Mouse (Mus musculus): ENCODE measurements around the gene Pi4kb. TPM values are rescaled to one million over a fixed set of nuclear protein-coding genes. Genes with fewer than 3 reads are reported as not detected.
"Not testable (repeated sequence)": the region's sequence is repeated elsewhere in the genome, so short reads cannot be mapped to it uniquely, and the experiment has no call there.

The Pi4kb gene
- polyA plus RNA-seq, 1 experiment from 2014 or later, result 17.6 TPM

GRCm38 (mm10) chr3:94936147-94936546, 38.4 kb upstream of the Pi4kb start:
- not testable (repeated sequence) for H3K36me3 ChIP-seq; H3K27me3 ChIP-seq (replicated peaks); ATAC-seq (ENCODE audit: extremely low read depth, insufficient number of reproducible peaks, low FRiP score, low TSS enrichment); H3K4me3 ChIP-seq; H3K27ac ChIP-seq (replicated peaks); H3K9ac ChIP-seq; H3K4me2 ChIP-seq; H3K9me3 ChIP-seq
- 72% methylated on average over 5 of the region's 5 CpGs for WGBS
- peaks cover 34% of the 10 kb centered on the region for H3K4me1 ChIP-seq

DNA sequence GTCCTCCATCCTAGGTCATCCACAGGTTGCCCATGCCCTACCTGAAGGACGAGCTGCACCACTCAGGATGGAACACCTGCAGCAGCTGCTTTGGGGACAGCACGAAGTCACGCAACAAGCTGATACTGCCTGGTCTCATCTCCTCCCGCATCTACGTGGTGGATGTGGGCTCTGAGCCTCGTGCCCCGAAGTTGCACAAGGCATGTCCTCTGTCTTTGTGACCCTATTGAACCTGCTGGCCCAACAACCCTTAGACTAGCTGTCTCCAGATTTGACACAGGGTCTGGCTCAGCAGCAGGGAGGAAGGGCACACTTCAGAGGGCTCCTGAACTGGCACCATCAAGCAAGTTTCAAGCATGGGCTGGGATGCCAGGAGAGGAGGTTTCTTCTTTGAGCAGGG, 37.3 kb upstream of the Pi4kb start:
- WGBS, result 87% methylated on average over 7 of the region's 7 CpGs
- H3K4me1 ChIP-seq, result peaks cover 32% of the 10 kb centered on the region
- not testable (repeated sequence) for H3K9ac ChIP-seq; H3K36me3 ChIP-seq; H3K27ac ChIP-seq (replicated peaks); H3K4me3 ChIP-seq; ATAC-seq (ENCODE audit: extremely low read depth, insufficient number of reproducible peaks, low FRiP score, low TSS enrichment); H3K27me3 ChIP-seq (replicated peaks); H3K9me3 ChIP-seq; H3K4me2 ChIP-seq

DNA sequence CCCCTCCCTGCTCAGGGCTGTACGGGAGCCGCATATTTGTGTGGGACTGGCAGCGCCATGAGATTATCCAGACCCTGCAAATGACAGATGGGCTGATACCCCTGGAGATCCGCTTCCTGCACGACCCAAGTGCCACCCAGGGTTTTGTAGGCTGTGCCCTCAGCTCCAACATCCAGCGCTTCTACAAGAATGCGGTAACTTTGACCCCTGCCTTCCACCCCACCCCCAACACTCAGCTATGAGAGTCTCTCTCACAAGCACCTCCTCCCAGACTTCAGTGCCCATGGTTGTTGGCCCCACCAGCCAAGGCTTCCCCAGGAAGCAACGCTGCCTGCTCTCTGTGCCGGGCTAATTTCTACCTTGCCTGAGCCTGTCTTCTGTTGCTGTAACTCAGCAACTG, 34.5 kb upstream of the Pi4kb start:
- WGBS, result 22% methylated on average over 9 of the region's 9 CpGs
- H3K9me3 ChIP-seq; ATAC-seq (ENCODE audit: extremely low read depth, insufficient number of reproducible peaks, low FRiP score, low TSS enrichment): not testable (repeated sequence)

GRCm38 (mm10) chr3:94942211-94942967, 32.1 kb upstream of the Pi4kb start:
- not testable (repeated sequence) for H3K27ac ChIP-seq (replicated peaks); H3K27me3 ChIP-seq (replicated peaks); H3K9ac ChIP-seq; H3K36me3 ChIP-seq; ATAC-seq (ENCODE audit: extremely low read depth, insufficient number of reproducible peaks, low FRiP score, low TSS enrichment); H3K4me2 ChIP-seq; H3K4me1 ChIP-seq; H3K9me3 ChIP-seq; H3K4me3 ChIP-seq
- WGBS, result 57% methylated on average over 9 of the region's 9 CpGs

More for the DNA sequence above, 34.5 kb upstream of the Pi4kb start:
- H3K9ac ChIP-seq; H3K27ac ChIP-seq (replicated peaks); H3K4me3 ChIP-seq; H3K27me3 ChIP-seq (replicated peaks); H3K36me3 ChIP-seq: not testable (repeated sequence)
- peak overlapping the region; percentile 20; the same call in 1 of the 2 replicates for H3K4me2 ChIP-seq
- H3K4me1 ChIP-seq, result peaks cover 18% of the 10 kb centered on the region

GRCm38 (mm10) chr3:94943706-94944105, 30.8 kb upstream of the Pi4kb start:
- H3K4me1 ChIP-seq; H3K36me3 ChIP-seq; H3K4me3 ChIP-seq; H3K9ac ChIP-seq; ATAC-seq (ENCODE audit: extremely low read depth, insufficient number of reproducible peaks, low FRiP score, low TSS enrichment); H3K27me3 ChIP-seq (replicated peaks); H3K27ac ChIP-seq (replicated peaks); H3K9me3 ChIP-seq; H3K4me2 ChIP-seq: not testable (repeated sequence)
- 27% methylated on average over 4 of the region's 4 CpGs for WGBS

DNA sequence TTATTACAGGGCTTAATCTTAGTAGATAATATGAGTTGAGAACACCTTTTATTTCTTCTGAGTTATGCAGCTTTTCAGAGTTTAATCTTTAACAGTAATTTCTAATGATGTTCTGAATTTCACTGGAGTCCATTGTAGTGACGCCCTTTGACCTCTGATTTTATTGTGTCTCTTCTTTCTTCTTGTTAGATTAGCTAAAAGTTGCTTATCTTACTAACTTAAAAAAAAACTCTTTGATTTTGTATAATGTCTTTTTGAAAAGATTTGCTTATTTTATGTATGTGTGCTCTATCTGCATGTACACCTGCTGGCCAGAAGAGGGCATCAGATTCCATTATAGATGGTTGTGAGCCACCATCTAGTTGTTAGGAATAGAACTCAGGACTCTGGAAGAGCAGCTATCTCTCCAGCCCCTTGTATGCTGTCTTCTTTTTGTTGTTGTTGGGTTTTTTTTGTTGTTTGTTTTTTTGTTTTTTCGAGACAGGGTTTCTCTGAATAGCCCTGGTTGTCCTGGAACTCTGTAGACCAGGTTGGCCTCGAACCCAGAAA, 26.4 kb upstream of the Pi4kb start:
- H3K27ac ChIP-seq (replicated peaks), result no peak overlapping the region
- no peaks in the 10 kb centered on the region for H3K9me3 ChIP-seq
- H3K4me2 ChIP-seq, result no peak overlapping the region
- no peak for ATAC-seq (ENCODE audit: extremely low read depth, insufficient number of reproducible peaks, low FRiP score, low TSS enrichment)
- no peak overlapping the region for H3K4me3 ChIP-seq
- no peaks in the 10 kb centered on the region for H3K27me3 ChIP-seq (replicated peaks)
- peaks cover 7% of the 10 kb centered on the region for H3K4me1 ChIP-seq
- H3K9ac ChIP-seq, result no peak overlapping the region
- 56% methylated on average over 3 of the region's 3 CpGs for WGBS
- no peaks in the 10 kb centered on the region for H3K36me3 ChIP-seq

DNA sequence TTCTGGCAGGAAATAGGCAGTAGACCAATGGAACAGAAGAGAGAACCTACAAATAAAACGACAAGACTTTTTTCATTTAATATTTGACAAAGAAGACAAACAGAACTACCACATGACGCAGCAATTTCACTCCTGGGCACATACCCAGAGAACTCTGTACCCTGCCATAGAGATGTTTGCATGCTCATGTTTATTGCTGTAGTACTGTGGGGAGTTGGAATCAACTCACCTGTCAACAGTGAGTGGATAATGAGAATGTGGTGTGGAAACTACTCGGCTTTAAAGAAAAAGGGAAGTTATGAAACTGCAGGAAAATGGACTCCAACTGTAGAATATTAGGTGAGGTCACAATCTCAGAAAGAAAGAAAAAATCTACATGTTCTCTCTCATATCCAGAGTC, 24.9 kb upstream of the Pi4kb start:
- Histone ChIP-seq H3K4me1 (peaks cover 11% of the 10 kb centered on the region), H3K27ac (replicated peaks) (no peak overlapping the region), H3K36me3 (no peaks in the 10 kb centered on the region), H3K4me3 (no peak overlapping the region), H3K9me3 (no peaks in the 10 kb centered on the region), H3K9ac (no peak overlapping the region), H3K27me3 (replicated peaks) (no peaks in the 10 kb centered on the region), H3K4me2 (no peak overlapping the region)
- WGBS, result 76% methylated on average over 3 of the region's 3 CpGs
- no peak for ATAC-seq (ENCODE audit: extremely low read depth, insufficient number of reproducible peaks, low FRiP score, low TSS enrichment)

DNA sequence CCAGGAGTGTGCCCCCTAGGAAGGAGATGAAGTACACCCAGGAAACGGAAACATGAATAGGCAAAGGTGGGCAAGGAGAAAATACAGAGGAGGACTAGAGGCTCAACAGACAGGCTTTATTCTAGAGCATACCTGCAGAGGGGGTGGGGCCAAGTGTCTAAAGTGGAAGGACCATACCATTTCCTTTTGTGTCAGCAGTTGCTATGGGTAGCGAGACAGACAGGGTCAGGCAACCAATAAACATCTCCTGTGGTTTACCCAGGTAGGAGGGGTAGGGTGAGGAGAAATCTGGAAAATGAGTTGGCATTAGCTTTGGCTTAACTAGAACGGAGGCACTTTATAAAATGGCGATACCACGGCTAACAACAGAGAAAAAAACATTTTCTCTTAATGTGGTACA, 21.7 kb upstream of the Pi4kb start:
- H3K27me3 ChIP-seq (replicated peaks), result no peaks in the 10 kb centered on the region
- H3K4me3 ChIP-seq, result peak overlapping the region; percentile 88
- no peak overlapping the region for H3K9ac ChIP-seq
- H3K36me3 ChIP-seq, result peaks cover 26% of the 10 kb centered on the region
- no peaks in the 10 kb centered on the region for H3K9me3 ChIP-seq
- peaks cover 18% of the 10 kb centered on the region for H3K4me1 ChIP-seq
- 0 out of 2 replicates have a peak overlapping the region, but pooled peaks have one; percentile 81 for H3K27ac ChIP-seq (replicated peaks)
- peak overlapping the region; percentile 76 for H3K4me2 ChIP-seq
- 77% methylated on average over 5 of the region's 5 CpGs for WGBS
- no peak for ATAC-seq (ENCODE audit: extremely low read depth, insufficient number of reproducible peaks, low FRiP score, low TSS enrichment)

DNA sequence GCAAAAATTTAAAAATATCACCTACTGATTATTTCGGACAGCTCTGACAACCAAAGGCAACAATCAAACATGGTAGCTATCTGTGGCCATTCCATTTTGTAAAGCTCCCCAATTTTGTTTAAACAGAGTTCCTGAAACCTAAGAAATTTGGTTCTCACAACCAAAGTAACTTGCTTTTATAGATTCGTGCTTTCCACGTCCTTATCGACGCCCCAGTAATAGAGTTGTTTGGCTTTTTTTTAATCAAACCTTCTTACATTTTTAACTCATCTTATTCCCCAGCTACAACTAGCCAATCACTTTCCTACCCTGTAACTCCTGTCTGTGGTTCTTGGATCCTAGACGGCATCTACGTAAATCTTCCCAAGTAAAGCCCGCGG, 21.2 kb upstream of the Pi4kb start:
- peak overlapping the region; percentile 81 for H3K27ac ChIP-seq (replicated peaks)
- peak overlapping the region; percentile 76 for H3K4me2 ChIP-seq
- H3K27me3 ChIP-seq (replicated peaks), result no peaks in the 10 kb centered on the region
- 15% methylated on average over 9 of the region's 9 CpGs for WGBS
- H3K9ac ChIP-seq, result peak overlapping the region; percentile 95
- no peak for ATAC-seq (ENCODE audit: extremely low read depth, insufficient number of reproducible peaks, low FRiP score, low TSS enrichment)
- peak overlapping the region; percentile 88 for H3K4me3 ChIP-seq
- H3K36me3 ChIP-seq, result peaks cover 31% of the 10 kb centered on the region
- H3K9me3 ChIP-seq, result no peaks in the 10 kb centered on the region
- H3K4me1 ChIP-seq, result peaks cover 23% of the 10 kb centered on the region

DNA sequence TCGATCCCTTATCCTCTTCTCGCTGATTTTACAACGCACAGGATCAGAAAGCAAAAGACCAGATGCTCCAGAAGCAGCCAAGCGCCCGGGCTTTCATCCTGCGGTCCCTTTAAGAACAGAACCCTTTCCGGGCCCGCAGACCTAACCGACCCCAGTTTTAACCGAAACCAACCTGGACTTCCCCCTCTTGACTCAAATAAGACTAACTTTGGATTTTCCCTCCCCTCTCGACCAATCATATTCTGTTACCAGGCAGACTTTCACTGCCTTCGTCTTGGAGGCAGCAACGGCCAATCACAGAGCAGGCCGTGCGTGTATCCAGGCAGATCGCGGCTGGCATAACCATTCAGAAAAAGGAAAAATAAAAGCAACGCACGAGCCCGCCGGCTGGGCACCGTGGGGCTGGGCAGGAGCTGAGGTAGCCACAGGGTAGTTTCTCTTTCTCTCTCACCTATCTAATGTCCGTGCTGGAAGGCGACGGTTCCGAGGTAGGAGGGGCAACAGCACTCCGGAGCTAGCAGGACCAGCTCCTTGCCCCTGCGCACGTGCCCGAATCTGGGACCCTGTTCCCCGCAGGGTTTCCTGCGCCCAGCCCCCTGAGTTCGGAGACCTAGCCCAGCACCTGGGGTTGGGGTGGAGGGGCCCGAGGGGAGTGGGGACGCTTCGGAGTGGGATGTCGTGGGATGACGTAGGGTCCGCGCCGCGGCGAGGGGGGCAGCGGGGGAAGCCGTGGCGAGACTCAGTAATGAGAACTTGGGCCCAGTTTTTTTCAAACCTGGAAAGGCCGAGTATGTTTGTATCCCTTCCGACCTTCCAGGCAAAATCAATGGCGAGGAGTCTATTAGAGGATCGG, 20.5 kb upstream of the Pi4kb start, which contains the start of gene Rfx5:
Gene Rfx5, plus strand, starts transcription at position 312 of the 853 bp plus-strand sequence.
- no peaks in the 10 kb centered on the region for H3K27me3 ChIP-seq (replicated peaks)
- ATAC-seq (ENCODE audit: extremely low read depth, insufficient number of reproducible peaks, low FRiP score, low TSS enrichment), result peak; percentile 87
- WGBS, result under 1% methylated on average over 50 of the region's 50 CpGs

GRCm38 (mm10) chr3:94958295-94958694, 16.2 kb upstream of the Pi4kb start:
- Histone ChIP-seq H3K4me3 (no peak overlapping the region), H3K4me1 (peaks cover 33% of the 10 kb centered on the region), H3K4me2 (no peak overlapping the region), H3K9ac (0 out of 2 replicates have a peak overlapping the region, but pooled peaks have one; percentile 35), H3K9me3 (no peaks in the 10 kb centered on the region), H3K27me3 (replicated peaks) (no peaks in the 10 kb centered on the region), H3K36me3 (peaks cover 41% of the 10 kb centered on the region), H3K27ac (replicated peaks) (no peak overlapping the region)
- 73% methylated on average over 8 of the region's 8 CpGs for WGBS
- no peak for ATAC-seq (ENCODE audit: extremely low read depth, insufficient number of reproducible peaks, low FRiP score, low TSS enrichment)

More for the DNA sequence above, 20.5 kb upstream of the Pi4kb start, which contains the start of gene Rfx5:
- Histone ChIP-seq H3K9me3 (no peaks in the 10 kb centered on the region), H3K9ac (peak within 1 kb of the TSS; percentile 95), H3K4me3 (peak within 1 kb of the TSS; percentile 88), H3K27ac (replicated peaks) (peak within 1 kb of the TSS; percentile 88), H3K4me2 (peak within 1 kb of the TSS; percentile 76), H3K4me1 (peaks cover 29% of the 10 kb centered on the region), H3K36me3 (peaks cover 37% of the 10 kb centered on the region)

All from heart, embryonic 13.5 days (tissue).